Mouse (Mus musculus) yolk sac, embryonic 10.5 days (tissue): ENCODE data around the gene Cenpv.
"Not testable (repeated sequence)": the region's sequence is repeated elsewhere in the genome, so short reads cannot be mapped to it uniquely, and the experiment has no call there.

ENCODE experiments used
- DNase-seq: peaks from one replicate; pipeline ENCODE4 v3.0.0-alpha.2; 2017; ENCODE audit warnings: low spot score

Cenpv gene

DNA sequence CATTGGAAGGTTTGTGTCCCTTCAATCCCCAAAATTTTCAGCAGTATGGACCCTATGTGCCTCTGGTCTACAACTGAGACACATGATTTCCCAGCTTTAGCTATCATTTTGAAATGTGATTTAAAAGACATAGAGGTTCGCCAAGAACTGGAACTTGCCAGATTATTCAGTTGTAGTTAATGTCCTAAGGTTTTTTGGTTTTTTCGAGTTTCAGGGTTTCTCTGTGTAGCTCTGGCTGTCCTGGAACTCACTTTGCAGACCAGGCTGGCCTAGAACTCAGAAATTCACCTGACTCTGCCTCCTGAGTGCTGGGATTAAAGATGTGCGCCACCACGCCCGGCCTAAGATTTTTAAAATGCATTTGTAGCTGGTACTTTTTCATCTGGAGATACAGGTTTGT is 14.6 kb upstream of the Cenpv start:
- DNase-seq: no peak

DNA sequence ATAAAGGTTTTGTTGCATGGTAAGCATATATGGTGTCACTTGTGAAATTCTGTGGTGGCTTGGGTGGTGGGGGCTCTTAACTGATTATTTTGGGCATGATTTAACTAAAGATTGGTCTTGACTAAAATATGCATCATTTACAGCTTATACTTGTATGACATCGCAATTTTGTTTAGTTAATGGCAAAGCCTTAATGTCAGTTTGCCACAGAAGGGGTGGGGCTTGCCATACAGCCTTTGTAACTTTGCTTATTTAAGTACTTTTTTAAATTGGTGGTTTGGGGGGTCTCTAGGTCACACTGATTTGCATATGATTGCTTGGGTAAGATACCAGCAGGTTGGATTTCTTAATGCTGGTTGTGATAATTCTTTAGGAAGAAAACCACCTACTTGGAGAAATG is 14.1 kb upstream of the Cenpv start:
- no peak for DNase-seq

DNA sequence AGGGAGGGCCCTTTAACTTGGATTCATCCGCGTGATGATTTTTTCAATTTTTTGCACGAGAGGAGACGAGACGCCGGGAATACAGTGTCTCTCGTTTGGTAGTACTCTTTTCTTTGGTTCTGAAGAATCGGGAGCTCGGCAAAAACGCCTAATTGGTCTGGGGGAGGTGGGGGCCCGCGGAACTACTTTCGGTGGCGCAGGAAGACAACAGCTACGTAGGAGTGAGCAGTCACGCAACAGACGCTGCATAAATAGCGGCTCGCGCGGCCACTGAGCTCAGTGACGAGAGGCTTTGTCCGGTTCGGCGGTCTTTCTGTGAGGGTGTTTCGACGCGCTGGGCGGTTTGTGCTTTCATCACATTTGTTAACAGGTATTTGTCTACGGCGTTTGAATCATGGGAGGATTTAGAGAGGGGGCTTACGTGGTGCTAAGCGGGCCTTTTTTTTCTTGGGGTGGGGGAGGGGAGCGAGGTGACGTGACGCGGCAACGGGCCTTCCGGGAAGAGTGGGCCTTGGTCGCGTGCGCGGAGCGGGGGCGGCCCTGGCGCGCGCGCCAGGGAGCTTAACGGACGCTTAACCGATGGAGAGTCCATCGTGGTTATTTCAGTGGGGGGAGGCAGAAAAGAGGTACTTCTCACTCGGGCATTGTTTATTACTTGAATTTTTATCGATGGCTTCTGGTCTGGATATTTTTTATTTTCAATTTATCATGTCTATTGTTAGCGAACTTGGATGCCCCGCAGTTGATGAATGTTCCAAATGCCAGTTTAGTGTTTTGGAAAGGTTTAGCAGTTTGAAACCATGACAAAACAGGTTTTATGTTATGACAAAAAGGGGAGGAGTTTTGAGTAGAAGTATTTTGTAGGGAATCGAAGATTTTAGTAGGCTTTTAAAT is 12.4 kb upstream of the Cenpv start:
- DNase-seq: peak; percentile 94

DNA sequence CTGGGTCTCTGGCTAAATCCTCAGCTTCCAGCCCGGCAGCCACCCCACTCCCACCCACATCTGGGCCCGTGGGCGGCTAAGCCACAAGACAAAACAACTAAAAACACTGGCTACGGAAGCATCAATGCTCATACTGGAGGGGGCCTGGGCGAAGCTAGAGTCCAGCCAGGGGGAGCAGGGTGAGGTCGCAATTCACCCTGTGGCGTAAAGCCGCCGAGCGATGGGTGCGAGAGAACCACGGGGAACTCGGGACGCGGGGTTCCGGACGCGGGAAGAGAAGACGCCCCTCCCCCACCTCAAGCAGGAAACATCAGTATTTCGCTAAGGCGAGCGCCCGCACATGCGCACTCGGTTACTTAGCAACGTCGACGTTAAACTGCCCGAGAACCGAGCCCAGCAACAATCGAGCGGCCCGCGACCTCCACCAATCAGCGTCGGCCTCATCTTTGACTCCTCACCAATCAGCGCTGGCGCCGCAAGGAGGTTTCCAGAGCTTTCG is 11.7 kb upstream of the Cenpv start, which contains the start of gene Ubb:
Gene Ubb (plus strand): TSS at position 445 of the 499 bp plus-strand sequence.
- DNase-seq: peak; percentile 99

DNA sequence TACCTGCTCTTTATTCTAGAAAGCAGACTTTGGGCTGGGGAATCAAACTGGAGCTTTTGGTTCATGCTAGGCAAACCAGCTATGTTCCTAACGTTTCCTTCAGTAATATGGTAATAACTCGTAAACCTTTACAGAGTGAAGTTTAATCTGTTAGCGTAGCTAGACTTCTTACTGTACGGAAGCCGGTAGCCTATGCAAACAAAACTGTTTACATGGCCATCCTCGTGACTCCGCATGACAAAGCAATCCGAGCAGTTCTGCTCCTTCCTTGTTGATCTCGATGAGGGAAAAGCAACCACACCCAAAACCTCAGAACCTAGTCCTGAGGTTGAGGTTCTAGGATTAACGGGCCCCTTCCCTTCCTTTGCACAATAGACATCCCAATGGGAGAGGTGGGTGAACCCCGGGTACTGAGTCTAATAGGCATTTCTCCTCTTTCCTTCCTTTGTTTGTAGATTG is 11.2 kb upstream of the Cenpv start:
- peak; percentile 81 for DNase-seq

DNA sequence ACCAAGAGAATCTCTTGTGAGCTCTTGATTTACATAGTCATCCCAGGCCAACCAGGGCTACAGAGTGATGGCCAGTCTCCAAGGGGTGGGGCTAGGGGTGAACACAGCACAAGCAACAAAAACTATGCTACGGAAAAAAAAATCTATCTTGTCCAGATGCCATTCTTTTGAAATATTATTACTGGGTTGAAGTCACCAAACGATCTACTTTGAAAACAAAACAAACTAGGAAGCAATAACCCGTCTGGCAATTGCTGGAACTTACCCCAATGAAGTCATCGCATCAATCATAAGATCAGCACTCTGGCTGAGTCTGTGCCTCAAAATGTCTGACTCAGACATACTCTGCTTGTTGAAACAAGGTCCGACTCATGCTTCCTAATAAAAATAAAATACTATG is 10.7 kb upstream of the Cenpv start:
- DNase-seq: peak; percentile 55

DNA sequence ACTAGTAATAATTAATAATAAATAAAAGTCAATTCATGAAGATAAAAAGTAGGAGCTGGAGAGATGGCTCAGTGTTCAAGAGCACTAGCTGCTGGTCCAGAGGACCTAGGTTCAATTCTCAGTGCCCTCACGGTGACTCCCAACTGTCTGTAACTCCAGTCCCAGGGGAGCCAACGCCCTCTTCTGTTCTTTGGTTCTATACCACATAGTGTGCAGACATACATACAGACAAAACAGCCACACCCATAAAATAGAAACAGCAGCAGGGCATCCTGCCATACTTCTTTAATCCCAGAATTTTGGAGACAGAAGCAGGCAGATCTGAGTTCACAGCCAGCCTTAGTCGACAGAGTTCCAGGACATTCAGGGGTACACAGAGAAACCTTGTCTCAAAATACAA is 4.9 kb upstream of the Cenpv start:
- no peak for DNase-seq

DNA sequence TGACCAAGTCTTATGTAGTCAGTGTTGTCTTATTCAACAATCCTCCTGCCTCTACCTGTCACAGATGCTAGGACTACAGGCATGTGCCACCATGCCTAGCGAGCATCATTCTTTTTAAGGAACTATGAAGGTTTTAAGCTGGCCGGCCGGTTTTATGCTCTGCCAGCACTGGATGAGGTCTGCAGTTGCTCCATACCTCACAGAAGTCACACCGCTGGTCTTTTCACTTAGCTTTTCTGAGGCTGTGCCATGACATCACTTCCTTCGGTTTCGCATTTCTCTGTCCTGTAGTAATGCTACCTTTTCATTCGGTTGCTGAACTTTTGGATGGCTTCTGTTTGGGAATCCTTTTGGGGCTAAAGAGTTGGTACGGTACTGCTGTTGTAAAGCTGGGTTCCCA is 2.5 kb upstream of the Cenpv start:
- DNase-seq: no peak

DNA sequence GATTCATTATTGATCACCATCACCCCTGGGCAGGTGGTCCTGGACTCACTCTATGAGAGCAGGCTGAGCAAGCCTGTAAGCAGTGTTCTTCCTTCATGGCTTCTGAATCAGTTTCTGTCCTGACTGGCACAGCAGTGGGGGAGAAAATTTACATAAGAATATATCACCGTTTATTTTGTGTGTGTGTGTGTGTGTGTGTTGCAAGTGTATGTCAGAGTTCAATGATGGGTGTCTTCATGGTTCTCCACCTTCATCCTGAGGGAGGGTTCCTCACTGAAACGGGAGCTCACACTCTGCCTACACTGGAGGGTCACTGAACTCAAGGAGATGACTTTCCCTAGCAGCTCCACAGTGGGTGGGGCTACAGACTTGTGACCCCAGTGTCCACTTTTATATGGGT is 1.9 kb upstream of the Cenpv start:
- no peak for DNase-seq

DNA sequence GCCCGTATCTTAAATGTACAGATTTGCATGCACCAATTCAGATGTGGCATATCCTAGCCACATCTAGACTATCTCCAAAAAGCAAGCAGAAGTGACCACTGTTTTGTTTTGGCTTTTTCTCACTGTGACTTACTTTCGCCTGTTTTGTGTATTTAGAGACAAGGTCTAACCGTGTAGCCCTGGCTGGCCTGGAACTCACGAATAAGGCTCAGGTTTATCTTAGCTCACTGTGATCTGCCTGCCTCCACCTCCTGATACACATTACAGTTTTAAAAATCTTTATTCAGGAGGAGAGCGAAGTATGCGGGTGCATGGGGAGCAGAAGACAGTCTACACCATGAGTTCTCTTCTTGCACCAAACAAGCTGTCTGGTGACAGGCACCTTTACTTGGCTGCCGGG is 1.1 kb upstream of the Cenpv start:
- DNase-seq: no peak

DNA sequence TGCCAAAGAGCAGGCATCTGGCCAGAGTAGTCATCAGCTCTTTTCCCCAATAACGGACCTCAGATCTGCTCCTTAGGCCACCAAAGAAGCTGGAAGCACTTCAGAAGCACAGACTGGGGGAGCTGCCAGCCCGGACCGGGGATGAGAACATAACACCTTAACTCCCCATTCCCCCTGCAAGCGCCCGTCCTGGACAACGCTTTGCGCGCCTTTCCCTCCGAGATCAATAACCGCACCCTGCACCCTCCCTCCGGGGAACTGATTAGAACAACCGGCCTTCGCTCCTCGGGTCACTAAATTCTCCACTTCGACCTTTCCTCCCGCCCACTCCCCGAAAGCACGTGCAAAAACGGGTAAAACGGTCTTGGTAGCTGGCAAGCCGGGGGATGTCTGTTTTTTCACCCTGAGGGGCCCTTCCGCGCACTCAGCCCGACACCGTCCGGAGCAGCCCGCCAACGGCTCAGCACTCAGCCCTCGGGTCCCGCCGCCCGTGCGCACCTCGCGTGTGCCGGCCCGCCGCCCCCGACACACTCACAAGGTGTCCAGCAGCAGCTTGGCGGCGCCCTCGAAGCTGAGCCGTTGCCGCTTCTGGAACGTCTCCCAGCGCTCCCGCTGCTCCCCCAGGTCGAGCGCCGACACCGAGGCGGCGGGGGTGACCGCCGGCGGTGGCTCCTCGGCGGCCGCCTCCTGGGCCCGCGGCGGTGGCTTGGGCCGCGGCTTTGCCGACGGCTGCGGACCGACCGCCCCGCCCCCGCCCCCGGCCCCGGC is 556 bp downstream of the Cenpv start:
- peak; percentile 78 for DNase-seq

DNA sequence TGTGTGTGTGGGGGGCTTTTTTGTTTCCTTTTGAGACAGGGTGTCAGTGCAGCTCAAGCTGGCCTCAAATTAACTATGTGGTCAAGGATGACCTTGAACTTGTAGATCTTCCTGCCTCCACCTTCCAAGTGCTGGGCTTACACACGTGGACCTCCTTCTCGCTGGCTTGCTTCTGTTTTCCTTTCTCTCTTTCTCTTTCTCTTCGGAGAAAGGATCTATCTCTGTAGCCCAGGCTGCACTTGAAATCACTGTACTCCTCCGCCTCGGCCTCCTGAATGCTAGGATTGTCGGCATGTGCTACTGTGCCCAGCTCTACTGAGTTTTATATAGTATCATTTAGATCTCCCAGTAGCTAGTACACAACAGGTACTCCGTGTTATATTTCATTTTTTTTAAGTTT is 1.5 kb downstream of the Cenpv start:
- DNase-seq: no peak

DNA sequence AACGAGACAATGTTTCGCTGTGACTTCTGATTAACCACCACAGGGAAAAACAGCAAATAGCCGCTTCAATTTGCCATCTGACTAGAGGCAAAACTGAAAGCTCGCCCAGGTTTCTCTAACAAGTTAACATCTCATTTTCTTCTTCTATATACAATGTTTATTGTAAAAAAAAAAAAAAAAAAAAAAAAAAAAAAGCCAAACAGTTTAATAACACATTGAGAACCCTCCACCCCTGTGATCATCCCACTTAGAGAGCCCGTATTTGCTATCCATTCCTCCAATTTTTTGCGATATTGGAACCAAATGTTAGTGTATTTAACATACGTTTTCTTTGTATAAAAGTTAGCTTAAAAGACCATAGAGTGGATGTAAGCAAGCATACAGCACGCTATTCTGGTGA is 2.0 kb downstream of the Cenpv start:
- no peak for DNase-seq

DNA sequence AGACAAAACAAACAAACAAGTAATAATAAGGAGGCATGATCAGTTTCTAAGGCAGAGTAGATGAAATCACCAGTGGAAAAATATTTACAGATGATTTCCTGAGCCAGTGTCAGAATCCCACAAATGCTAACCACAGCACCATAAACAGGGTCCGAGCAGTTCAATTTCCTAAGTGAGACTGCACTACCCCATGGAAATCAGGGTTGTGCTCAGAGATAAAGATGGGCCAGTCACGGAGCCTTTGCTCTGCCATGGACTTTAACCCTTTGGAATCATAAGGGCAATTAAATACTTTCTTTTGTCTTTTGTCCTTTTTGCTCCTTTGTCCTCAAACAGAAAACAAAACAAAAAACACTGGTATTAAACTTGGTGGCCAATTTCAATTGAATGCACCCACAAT is 16.8 kb downstream of the Cenpv start:
- DNase-seq: no peak

DNA sequence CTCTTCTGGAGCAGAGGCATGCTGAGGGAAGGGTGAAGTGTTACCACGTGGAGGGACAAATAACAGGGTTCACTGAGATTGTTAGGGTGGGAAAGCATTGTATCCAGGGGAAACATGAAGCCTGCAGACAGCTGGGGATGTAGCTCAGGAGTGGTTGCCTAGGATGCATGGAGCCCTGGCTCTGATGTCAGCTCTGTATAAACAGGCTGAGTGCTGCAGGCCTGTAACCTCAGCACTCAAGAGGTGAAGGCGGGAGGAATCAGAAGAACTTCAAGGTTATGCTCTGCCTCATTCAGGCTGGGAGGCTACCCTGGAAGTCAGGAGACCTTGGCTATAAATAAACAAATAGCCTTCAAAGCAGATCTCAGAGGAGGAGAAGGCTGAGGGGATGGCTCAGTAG is 20.1 kb downstream of the Cenpv start:
- peak; percentile 54 for DNase-seq

DNA sequence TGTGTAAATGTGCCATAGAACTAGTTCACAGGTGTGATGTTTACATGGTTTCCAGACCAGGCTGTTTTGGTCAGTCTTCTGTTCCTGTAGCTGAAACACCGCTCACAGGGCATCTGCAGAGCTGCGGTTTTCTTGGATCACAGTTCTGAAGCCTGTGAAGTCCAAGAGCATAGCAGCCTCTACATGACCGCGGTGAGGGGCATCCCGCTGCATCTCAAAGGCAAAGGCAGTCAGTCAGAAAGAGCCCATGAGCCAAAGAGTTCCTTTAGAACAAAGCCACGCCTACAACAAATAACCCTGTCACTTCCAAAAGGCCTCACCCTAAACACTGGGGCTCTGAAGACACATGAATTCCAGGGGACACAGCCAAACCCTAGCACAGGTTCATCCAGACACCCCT is 25.8 kb downstream of the Cenpv start:
- no peak for DNase-seq

DNA sequence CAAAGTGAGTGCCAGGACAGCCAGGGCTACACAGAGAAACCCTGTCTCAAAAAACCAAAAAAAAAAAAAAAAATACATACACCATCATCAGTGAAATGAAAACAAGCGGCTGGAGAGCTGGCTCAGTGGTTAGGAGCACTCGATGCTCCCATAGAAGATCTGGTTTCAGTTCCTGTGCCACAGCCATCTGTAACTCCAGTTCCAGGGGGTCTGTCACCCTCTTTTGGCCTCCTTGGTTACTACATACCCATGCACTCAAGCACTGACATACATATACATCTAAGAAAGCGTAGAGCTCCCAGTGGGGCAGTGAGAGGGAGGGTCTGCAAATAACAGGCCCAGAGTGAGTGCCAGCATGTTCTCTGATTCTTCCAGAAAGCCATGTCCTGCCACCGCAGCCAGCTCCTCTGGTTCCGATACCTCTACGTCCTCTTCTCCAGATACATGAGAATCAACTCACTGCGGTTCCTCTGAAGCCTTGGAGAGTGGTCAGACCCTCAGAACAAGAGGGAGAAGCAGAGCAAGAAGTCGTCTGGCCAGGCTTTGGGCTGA is 26.5 kb downstream of the Cenpv start:
- DNase-seq: no peak

DNA sequence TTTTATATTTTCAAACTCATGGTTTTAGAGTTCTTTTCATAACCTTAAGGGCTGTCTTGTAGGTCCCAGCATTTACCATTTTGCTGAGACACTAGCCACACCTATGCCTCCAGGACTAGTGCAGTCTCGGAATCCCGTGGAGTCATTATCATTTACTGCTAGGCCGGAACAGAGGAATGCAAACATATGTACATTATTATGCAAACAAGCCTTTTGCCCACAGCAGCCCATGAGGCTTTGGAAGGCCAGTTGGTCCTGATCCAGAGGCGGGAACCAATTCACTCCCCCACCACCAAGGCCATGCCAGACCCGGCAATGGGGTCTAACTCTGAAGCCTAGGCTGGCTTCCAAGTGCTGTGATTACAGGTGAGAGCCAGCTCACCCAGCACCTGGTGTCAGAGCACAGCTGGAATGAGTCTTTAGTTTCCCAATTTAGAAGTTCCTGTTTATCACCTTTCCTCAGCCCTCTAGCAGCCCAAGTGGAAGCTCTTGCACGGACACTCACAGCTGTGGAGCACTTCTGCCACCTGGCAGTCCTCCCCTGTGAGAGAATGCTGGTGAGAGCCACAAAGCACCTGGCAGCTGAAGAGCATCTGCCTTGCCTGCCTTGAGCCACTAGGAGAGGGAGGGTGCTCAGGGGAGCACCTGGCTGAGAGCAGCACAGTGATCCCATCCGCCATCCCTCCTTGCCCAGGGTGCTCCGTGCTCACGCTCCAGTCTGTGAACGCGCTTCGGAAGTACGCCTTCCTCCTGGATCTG is 27.4 kb downstream of the Cenpv start:
- DNase-seq: no peak

DNA sequence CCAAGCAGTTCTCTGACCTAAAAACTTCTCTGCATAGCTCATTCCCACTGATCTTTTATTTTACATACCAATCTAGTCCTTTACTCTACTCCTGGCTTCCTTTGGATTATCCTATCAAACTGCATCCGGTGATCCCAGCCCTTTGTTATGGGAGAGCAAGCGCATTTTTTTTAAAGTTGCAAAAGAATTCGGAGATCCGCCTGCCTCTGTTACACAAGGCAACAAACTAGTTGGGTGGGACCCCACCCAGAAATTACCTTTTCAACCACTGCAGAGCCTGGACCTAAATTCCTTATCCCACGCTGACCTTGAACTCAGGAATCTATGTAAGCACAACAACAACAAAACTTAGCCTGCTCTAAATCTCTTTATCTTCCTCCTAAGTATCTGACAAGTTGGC is 28.1 kb downstream of the Cenpv start:
- no peak for DNase-seq

DNA sequence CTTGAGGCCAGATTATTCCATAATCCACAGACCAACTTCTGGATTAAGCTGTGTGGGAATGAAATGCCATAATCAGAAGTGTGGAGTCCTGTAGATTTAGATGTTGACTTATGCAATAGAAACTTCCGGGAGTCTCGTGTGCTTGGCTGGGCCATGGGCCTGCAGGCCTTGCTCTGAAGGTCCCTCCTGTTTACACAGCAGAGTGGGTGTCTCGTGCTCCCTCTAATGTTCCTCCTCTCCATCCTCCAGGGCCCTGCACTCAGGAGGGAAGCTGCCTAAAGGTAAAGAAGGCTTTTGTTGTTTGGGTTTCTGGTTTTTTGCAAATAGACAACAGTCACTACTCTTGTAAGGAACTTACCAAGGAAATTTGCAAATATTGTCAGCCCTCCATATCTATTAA is 29.5 kb downstream of the Cenpv start:
- DNase-seq: no peak

DNA sequence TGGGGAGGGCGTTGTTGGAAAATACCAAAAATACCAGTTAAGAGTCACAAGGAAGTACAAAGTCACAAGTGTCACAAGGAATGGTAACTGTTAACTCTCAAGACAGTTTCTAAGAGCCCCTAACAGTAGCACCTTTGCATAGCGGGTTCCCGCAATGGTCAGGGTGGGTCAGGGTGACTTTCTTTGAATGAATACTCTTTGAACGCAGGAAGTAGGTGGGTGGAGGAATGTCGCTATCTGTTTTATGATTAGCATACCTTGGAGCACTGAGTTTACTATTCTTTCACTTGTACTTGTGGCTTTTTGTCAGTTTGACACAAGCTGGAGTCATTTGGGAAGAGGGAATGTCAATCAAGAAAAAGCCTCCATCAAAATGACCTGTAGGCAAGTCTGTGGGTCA is 30.2 kb downstream of the Cenpv start:
- not testable (repeated sequence) for DNase-seq

DNA sequence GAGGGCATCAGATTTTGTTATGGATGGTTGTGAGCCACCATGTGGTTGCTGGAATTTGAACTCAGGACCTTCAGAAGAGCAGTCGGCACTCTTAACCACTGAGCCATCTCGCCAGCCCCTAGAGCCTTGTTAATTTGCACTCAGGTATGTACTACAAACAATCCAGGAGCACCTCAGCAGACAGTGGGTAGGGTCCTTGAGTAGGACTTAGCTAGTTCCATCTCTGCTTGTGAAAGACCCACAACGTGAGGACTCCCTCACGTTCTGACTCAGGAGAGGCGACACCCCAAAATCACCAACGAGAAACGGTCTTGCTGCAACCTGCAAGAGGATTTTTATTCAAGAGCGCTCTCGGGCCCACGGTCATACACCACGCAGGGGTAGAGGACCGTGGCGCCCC is 30.7 kb downstream of the Cenpv start:
- not testable (repeated sequence) for DNase-seq
